15 mouse cellular contexts compared by ENCODE assay signal in the genomic region with DNA sequence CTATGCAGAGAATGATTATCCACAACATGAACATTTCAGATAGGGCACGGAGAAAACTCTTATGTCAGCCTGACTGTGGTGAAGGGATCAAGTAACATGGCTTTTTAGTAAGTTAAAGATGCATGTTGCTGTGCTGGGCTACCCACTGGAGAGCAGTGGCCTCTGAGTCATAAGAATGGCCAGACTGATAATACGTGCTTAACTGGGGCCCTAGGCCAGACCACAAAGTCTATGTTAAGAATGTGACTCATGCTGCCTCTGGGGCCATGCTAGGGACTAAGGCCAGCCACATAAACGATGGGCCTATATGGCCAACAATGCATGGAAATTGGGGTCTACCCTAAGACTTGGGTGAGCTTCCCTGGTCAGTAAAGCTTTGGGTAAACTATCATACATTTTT. TPM values are rescaled to one million over a fixed set of nuclear protein-coding genes. Genes with fewer than 3 reads are reported as not detected.
DNase-seq lines count a peak whose midpoint lies in the region; ATAC-seq and TF ChIP-seq lines count a peak whose summit lies in the region.
"Had no signal": no experiment of that assay in that cellular context is flagged by ENCODE, and none has a peak within 500 bp of the region (broad histone marks: within the 10 kb centered on the region; RNA-seq: fewer than 3 reads in every experiment).

No protein-coding gene starts in this region.

- DNase-seq in liver, postnatal 0 days: no peak
- DNase-seq in MN1 (ENCODE audit: low spot score): peak; percentile 73
- DNase-seq in liver, embryonic 13.5 days: no peak
- no peak for DNase-seq in frontal cortex, postnatal 25 days (ENCODE audit: low spot score in 2 of 2)
- no peak for DNase-seq in gastrocnemius, adult 18-20 months (ENCODE audit: low spot score)
- DNase-seq in cerebellum, postnatal 36 days: no peak
- DNase-seq: cerebellum, adult 9-11 months; right cerebral cortex, postnatal 14 days; thymus, postnatal 4 days had no signal

- peaks cover 87% of the 10 kb centered on the region for H3K36me3 ChIP-seq in liver, embryonic 12.5 days
- peaks cover 26% of the 10 kb centered on the region for H3K36me3 ChIP-seq in liver, postnatal 0 days (replicated peaks; ENCODE audit: insufficient read depth, low read length)
- peaks cover 72% of the 10 kb centered on the region for H3K36me3 ChIP-seq in liver, embryonic 13.5 days

- no peak overlapping the region for H3K9ac ChIP-seq in liver, embryonic 12.5 days
- no peak overlapping the region for H3K9ac ChIP-seq in liver, postnatal 0 days (replicated peaks)
- no peak overlapping the region for H3K9ac ChIP-seq in liver, embryonic 13.5 days
- H3K9ac ChIP-seq: hindbrain, embryonic 12.5 days; liver, embryonic 15.5 days; midbrain, embryonic 13.5 days; neural tube, embryonic 13.5 days had no signal

- WGBS in liver, embryonic 12.5 days (ENCODE audit: insufficient replicate concordance): 26% methylated on average over 3 of the region's 3 CpGs
- WGBS in liver, postnatal 0 days (ENCODE audit: insufficient replicate concordance): 49% methylated on average over 3 of the region's 3 CpGs
- WGBS in liver, embryonic 13.5 days (ENCODE audit: insufficient replicate concordance): 28% methylated on average over 3 of the region's 3 CpGs

- no peak overlapping the region for H3K4me2 ChIP-seq in liver, embryonic 12.5 days
- no peak overlapping the region for H3K4me2 ChIP-seq in liver, postnatal 0 days (ENCODE audit: low read depth, low read length)
- no peak overlapping the region for H3K4me2 ChIP-seq in liver, embryonic 13.5 days
- H3K4me2 ChIP-seq: hindbrain, embryonic 12.5 days; liver, embryonic 15.5 days; midbrain, embryonic 13.5 days; neural tube, embryonic 13.5 days had no signal

- ATAC-seq in liver, embryonic 12.5 days: peak; percentile 54
- ATAC-seq in liver, postnatal 0 days: no peak
- peak; percentile 37; the same call in 1 of the 2 replicates for ATAC-seq in liver, embryonic 13.5 days (ENCODE audit: low read depth)
- ATAC-seq: midbrain, embryonic 13.5 days had no signal

- H3K27me3 ChIP-seq in liver, embryonic 12.5 days (replicated peaks): no peaks in the 10 kb centered on the region
- H3K27me3 ChIP-seq in liver, postnatal 0 days (ENCODE audit: insufficient read depth, low read length): no peaks in the 10 kb centered on the region
- no peaks in the 10 kb centered on the region for H3K27me3 ChIP-seq in liver, embryonic 13.5 days
- H3K27me3 ChIP-seq: hindbrain, embryonic 12.5 days; liver, embryonic 15.5 days; midbrain, embryonic 13.5 days; neural tube, embryonic 13.5 days had no signal

- H3K27ac ChIP-seq in liver, embryonic 12.5 days: no peak overlapping the region
- H3K27ac ChIP-seq in liver, postnatal 0 days (ENCODE audit: low read depth): no peak overlapping the region
- peak overlapping the region; percentile 22; the same call in 1 of the 2 replicates for H3K27ac ChIP-seq in embryonic fibroblast, embryonic 13.5 days (ENCODE audit: insufficient read depth, low read length)
- no peak overlapping the region for H3K27ac ChIP-seq in liver, embryonic 13.5 days
- H3K27ac ChIP-seq: hindbrain, embryonic 12.5 days; liver, embryonic 15.5 days; midbrain, embryonic 13.5 days; neural tube, embryonic 13.5 days had no signal

- H3K4me1 ChIP-seq in liver, embryonic 12.5 days: peaks cover 22% of the 10 kb centered on the region
- H3K4me1 ChIP-seq in liver, postnatal 0 days (ENCODE audit: insufficient read depth): no peaks in the 10 kb centered on the region; the same call in 1 of the 2 replicates
- peaks cover 9% of the 10 kb centered on the region; the same call in 1 of the 2 replicates for H3K4me1 ChIP-seq in embryonic fibroblast, embryonic 13.5 days (ENCODE audit: control insufficient read depth, insufficient read depth, low read length)
- H3K4me1 ChIP-seq in liver, embryonic 13.5 days (replicated peaks): peaks cover 10% of the 10 kb centered on the region
- H3K4me1 ChIP-seq: midbrain, embryonic 13.5 days; neural tube, embryonic 13.5 days had no signal

- no peak for TF ChIP-seq EP300 in liver, postnatal 0 days (IDR thresholded peaks at IDR 0.05; ENCODE audit: low read depth)

- no peak for TF ChIP-seq POLR2A in embryonic fibroblast, embryonic 13.5 days (IDR thresholded peaks at IDR 0.05; ENCODE audit: low read depth, low read length)

- no peak for TF ChIP-seq CTCF in liver, postnatal 0 days (IDR thresholded peaks at IDR 0.05; ENCODE audit: low read depth)
- no peak for TF ChIP-seq CTCF in embryonic fibroblast, embryonic 13.5 days (IDR thresholded peaks at IDR 0.05; ENCODE audit: borderline replicate concordance, insufficient read depth, low read length)

- no peak overlapping the region for H3K4me3 ChIP-seq in liver, embryonic 12.5 days
- no peak overlapping the region for H3K4me3 ChIP-seq in liver, postnatal 0 days (ENCODE audit: low read depth, low read length)
- H3K4me3 ChIP-seq in embryonic fibroblast, embryonic 13.5 days (ENCODE audit: insufficient read depth, low read length): no peak overlapping the region
- no peak overlapping the region for H3K4me3 ChIP-seq in liver, embryonic 13.5 days (replicated peaks)
- H3K4me3 ChIP-seq: hindbrain, embryonic 12.5 days; liver, embryonic 15.5 days; midbrain, embryonic 13.5 days; neural tube, embryonic 13.5 days had no signal

- no peaks in the 10 kb centered on the region for H3K9me3 ChIP-seq in liver, embryonic 12.5 days (replicated peaks)
- H3K9me3 ChIP-seq in liver, postnatal 0 days (ENCODE audit: low read length): no peaks in the 10 kb centered on the region
- no peaks in the 10 kb centered on the region for H3K9me3 ChIP-seq in liver, embryonic 13.5 days (replicated peaks)
- H3K9me3 ChIP-seq: hindbrain, embryonic 12.5 days; liver, embryonic 15.5 days; midbrain, embryonic 13.5 days; neural tube, embryonic 13.5 days had no signal

RNA-seq across cellular contexts. Expression of a gene that starts 41.7 kb away (rescaled TPM):
- polyA plus RNA-seq in liver, embryonic 12.5 days (2016; fragmentation: Nextera tagmentation; extraction: Ambion mirVana): 9.3 and 10.4 TPM in 2 replicates
- polyA plus RNA-seq in liver, postnatal 0 days (2015; fragmentation: Nextera tagmentation; extraction: Ambion mirVana): 17.5 and 19.5 TPM in 2 replicates
- polyA plus RNA-seq in embryonic fibroblast, embryonic 13.5 days (2011; ENCODE audit: insufficient read length, low read depth, missing spikeins): 1.6 TPM in 2 replicates
- 9.7 and 11.3 TPM in 2 replicates for polyA plus RNA-seq in liver, embryonic 13.5 days (2015; fragmentation: Nextera tagmentation; extraction: Ambion mirVana)
- total RNA-seq in gastrocnemius, adult 18-20 months (2021): under 1 TPM; 0.66 to 0.71 TPM
